8 mouse cellular contexts compared by ENCODE assay signal in genomic region chr9:67633761-67634441, GRCm38 (mm10).
DNase-seq lines count a peak whose midpoint lies in the region; ATAC-seq and TF ChIP-seq lines count a peak whose summit lies in the region.

No protein-coding gene starts in this region.

- no peaks in the 10 kb centered on the region for H3K36me3 ChIP-seq in hindbrain, postnatal 0 days (ENCODE audit: insufficient read depth, low read length)

- peak overlapping the region; percentile 74 for H3K9ac ChIP-seq in hindbrain, postnatal 0 days (replicated peaks; ENCODE audit: low read length)

- no peaks in the 10 kb centered on the region for H3K4me1 ChIP-seq in hindbrain, postnatal 0 days (ENCODE audit: insufficient read depth, low read length)

- no peak for TF ChIP-seq CTCF in hindbrain, postnatal 0 days (IDR thresholded peaks at IDR 0.05; ENCODE audit: low read depth)

- WGBS in hindbrain, postnatal 0 days = 1% methylated on average over 59 of the region's 61 CpGs

- peak; percentile 85 for DNase-seq in adrenal gland, postnatal 10 days
- peak; percentile 46 to 74 for DNase-seq in cerebellum, postnatal 4 days (ENCODE audit: low spot score in 2 of 2)
- peak; percentile 50 to 61 for DNase-seq in gastrocnemius, adult 8-10 months (ENCODE audit: low spot score in 2 of 2)
- DNase-seq in hindbrain, postnatal 0 days (ENCODE audit: low spot score) = peak; percentile 91
- DNase-seq in left cerebral cortex, adult 9 months (ENCODE audit: low spot score in 2 of 2) = peak; percentile 42 to 60
- peak; percentile 73 for DNase-seq in mesoderm, embryonic 11.5 days (ENCODE audit: low read depth, low spot score)
- peak; percentile 55 for DNase-seq in skeletal muscle tissue, adult 2 months (ENCODE audit: low read depth, low spot score)
- no peak for DNase-seq in B cell, adult 2 months

- peak; percentile 92 for ATAC-seq in hindbrain, postnatal 0 days

- peak overlapping the region; percentile 87 for H3K27ac ChIP-seq in hindbrain, postnatal 0 days

- no peaks in the 10 kb centered on the region for H3K9me3 ChIP-seq in hindbrain, postnatal 0 days (ENCODE audit: low read length)

- peak overlapping the region; percentile 73 for H3K4me3 ChIP-seq in hindbrain, postnatal 0 days (ENCODE audit: low read length)

- peak overlapping the region; percentile 96 for H3K4me2 ChIP-seq in hindbrain, postnatal 0 days (ENCODE audit: low read depth, low read length)

- H3K27me3 ChIP-seq in hindbrain, postnatal 0 days (ENCODE audit: insufficient read depth, low read length) = no peaks in the 10 kb centered on the region

Comparison
In these comparisons a context has a peak if more than half of its experiments do, and no peak if none do; other contexts are left out.
1. DNase-seq: peak in adrenal gland, postnatal 10 days (single experiment), cerebellum, postnatal 4 days (2 of 2), gastrocnemius, adult 8-10 months (2 of 2), hindbrain, postnatal 0 days (single experiment), left cerebral cortex, adult 9 months (2 of 2), mesoderm, embryonic 11.5 days (single experiment) and skeletal muscle tissue, adult 2 months (single experiment); none in B cell, adult 2 months (0 of 2).